Mouse (Mus musculus): ENCODE measurements around the gene Tm9sf3.

Gene Tm9sf3

DNA sequence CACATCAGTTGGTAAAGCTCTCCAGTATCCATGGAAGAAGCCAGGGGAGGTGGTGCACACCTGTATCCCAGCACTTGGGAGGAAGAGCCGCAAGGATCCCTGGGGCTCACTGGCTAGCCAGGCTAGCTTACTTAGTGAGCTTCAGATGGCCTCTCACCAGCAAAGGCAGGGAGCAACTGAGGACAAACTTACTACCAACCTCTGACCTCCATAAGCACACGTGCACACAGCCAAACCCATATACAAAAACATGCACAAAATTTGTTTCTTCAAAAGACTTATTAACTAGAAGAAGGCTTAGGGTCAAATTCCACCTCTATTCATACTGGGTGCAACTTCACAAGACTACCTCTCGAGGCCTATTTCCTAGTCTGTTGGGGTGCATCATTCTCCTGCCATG lies 3.1 kb downstream of the Tm9sf3 start:
- DNase-seq, result peak; percentile 43

DNA sequence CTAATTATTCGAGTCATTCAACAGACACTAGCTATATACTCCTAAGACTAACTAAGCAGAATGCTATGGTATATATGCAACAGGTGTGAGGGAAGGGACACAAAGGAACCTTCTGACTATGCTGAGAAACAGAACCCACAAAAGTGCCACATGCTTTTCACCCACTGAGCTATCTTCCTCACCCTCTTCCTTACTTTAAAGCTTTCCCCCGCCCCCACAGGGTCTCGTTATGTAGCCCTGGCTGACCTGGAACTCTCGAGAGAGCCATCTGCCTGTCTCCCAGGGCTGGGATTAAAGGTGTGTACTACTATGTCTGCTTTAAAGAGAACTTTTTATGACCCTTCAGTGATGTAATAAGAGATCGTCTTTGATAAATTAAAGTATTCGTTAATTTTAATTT lies 4.5 kb downstream of the Tm9sf3 start:
- peak; percentile 64 for DNase-seq

DNA sequence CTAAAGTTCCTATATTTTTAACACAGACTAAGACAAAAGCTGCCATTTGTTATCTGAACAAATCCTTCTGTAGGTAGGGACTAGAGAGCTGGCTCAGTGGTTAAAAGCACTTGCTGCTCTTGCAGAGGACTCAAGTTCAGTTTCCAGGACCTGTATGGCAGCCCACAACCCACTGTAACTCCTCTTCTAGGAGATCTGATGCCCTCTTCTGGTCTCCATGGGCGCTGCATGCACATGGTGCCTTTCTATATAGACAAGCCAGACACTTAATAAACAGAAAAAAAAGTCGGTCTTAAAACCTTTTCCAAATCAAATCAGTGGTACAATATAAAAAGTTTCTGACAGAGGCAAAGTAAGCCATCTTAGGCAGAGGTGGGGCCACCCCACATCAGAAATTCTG lies 5.1 kb downstream of the Tm9sf3 start:
- peak; percentile 77 for DNase-seq

DNA sequence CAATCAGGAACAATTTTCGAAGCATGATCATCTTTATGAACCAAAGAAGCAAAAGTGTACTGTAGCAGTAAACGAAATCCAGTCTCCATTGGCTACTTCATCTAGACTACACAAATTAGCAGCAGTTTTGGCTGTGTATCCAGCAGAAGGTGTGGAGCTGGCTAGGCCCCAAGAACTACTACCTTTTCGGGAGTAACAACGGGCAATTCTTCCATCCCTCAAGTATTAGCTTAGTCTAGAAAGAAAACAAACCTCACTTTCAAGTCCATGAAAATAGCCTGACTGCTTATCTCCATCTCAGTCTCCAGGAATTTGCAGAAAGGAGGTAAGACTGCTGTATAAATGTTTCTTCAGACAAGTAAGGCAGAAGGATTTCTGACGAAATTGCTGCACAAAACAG lies 9.2 kb downstream of the Tm9sf3 start:
- DNase-seq, result peak; percentile 31

DNA sequence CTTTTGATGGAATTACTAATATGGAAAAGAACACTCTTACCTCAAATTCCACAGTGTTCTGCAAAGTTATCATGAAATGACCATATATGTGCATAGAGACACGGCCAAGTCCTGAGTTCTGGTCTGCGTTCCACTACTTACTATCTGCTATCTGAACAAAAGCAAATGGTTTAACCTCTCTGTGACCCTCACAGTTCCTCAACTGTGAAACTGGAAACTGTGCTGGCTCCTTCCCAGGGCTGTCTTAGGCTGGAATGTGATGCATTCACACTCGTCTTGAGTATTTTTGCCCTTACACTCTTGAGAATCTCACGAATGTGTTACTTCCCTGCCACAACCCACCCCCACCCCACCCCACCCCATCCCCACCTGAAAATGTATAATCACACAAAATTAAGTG lies 14.8 kb downstream of the Tm9sf3 start:
- DNase-seq, result no peak

DNA sequence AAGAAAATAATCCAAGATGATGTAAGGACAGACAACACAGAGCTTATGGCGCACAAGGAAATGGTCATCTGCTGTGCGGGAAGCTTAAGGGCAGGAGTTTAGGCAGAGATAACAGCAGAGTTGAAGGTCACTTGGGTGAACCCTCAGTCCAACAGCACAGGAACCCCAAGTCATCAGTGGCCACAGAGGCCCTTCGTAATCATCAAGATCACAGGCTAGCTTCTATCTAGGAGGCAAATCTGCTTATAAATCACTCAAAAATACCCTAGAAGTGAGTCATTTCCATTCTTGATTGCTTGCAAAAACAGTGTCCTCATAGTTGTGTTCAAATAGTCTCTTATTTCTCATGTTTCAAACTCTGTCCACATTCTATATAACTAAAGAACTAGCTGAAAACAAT lies 15.5 kb downstream of the Tm9sf3 start:
- DNase-seq, result no peak

DNA sequence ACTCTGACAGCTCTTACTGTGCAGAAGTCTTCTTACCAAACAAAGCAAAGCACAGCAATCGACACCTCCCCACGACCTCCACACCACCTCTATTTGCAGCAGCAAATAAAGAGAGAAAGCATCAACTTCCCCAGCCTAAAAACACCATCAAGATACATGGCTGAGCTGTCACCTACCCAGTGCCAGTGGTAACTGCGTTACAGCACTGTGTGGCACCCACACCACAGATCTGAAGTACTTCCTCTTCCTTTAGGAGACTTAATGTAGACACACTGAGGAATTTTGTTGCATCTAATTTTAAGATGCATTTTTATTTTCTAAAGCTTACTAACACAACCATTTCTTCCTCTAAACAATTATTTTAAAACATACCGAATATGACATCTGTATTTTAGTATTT lies 17.5 kb downstream of the Tm9sf3 start:
- DNase-seq, result no peak

DNA sequence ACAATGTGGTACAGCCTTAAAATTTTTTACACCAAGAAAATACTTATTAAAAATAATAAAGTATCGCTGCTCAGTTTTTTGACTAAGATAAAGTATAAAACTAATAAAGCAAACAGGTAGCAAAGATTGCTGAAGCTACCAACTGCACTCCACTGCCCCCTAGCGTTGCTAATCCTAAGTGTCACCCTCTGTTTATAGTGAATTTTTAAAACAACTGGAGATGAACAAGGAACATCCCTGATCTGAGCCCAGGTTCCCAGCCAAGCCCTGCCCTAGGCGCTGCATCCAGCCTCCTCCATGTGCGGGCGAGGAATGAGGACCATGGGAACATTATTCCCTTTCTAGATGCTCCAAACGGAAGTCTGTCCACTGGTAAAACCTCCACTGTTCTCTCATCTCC lies 19.2 kb downstream of the Tm9sf3 start:
- no peak for DNase-seq

DNA sequence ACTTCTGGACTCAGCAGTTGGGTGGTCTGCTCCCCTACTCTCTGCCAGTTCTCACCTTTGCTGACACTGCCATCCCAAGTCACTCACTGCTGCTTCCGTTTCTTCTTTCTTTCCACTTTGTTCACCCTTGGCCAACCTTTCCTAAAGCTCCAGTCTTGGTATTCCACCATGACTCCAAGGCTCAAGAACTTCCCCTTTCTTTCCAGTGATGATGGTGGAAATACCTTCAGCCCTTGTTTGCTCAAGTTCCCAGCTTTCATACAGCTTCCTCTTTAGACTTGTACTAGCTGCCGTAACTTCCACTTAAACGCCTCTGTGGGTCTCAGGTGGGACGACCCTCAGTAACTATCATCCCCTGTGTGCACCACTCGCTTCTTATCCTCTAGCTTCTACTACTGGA lies 21.8 kb downstream of the Tm9sf3 start:
- no peak for DNase-seq

DNA sequence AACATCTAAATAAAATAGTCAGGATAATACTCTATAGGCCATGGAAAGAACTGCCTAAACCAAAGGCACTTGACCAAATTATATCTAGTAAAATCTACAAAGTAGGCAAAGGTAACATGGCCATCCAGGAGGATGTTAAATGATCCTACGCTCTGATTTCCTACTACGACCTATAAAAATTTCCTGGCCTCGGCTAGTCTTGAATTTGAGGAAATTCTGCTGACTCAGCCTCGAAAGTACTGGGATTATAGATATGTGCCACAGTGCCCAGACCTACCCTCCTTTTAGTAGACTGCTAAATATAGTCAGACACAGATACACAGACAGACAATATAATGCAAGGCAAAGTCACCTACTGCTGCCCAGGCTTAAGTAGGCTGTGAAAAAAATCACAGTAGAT lies 30.1 kb downstream of the Tm9sf3 start:
- DNase-seq, result no peak

DNA sequence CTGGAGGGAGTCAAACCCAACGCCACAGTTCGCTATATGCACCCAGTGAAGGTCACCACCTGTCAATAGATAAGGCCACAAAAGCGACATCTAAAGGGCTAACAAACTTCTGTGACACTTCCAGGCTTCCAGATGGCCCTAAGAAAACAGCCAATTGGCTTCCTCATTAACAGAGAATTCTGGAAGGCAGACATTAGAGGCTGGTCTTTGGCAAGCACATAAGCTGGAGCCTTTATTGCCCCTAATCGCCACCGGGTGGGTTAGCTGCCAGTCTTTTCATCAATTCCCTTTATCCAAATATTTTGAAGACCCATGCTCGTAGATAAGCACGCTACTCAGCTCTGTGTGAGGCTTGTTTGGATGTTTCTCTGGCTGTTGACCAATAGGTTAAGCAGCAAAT lies 55.5 kb downstream of the Tm9sf3 start:
- peak; percentile 35 for DNase-seq

DNA sequence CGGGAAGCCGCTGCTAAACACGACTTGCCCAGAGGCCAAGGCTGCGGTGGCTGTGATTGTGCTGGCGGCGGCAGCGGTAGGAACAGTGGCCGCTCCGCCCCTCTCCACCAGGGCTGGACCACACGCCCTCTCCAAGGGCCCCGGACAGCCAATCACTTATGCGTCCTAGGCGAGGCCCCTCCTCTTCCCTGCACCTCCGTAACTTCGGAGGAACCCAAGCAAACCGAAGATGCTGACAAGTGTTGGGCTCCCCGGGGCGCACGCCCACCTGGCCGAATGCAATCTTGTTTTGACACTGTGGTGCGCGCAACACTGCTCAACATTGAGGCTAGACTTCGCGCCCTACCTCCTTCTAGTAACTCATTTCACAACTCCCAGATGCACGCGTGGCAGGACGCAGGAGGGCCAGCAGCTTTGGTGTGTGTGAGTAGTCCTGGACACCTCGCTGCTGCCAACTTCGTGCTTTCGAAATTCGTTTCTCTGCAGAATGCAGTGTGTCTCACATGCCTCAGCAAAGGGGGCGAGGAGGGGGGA lies 56.9 kb downstream of the Tm9sf3 start, which contains the start of gene Tll2:
Gene Tll2 (minus strand): TSS at position 25 of the 534 bp plus-strand sequence.
- DNase-seq, result peak; percentile 97

DNA sequence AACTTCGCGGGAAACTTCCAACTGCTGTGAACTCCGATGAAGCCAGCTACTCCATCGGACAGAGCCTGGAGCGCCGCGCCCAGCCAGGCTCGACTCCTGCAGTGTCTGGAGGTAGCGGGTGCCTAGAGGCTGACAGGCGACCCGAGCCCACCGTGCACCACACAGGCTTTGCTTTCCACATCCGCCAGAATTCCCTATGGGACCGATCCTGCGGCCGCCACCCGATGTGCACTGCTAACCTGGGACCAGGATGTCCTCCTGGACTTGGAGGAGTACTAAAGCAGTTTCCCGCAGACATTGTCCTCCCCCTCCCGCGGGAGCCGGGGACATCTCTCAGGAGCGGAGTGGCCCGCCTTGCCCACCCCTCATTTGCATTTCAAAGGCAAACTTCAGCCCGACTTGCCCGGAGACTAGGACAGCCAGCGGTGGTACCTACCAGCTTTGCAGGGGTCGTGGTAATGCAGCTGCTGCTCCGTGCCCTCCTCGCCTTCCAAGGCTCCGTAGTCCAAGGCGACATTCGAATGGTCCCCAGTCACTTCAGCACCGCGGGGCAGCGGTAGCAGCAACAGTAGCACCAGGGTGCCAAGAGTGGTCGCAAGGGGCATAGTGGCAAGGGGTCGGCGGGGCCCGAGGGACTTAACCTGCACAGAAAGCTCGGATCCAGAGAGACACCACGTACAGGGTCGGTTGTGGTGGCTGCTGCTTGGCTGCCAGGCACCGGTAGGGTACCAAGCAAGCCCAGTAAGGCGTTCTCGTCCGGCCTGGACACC lies 57.6 kb downstream of the Tm9sf3 start:
- DNase-seq, result peak; percentile 88

DNA sequence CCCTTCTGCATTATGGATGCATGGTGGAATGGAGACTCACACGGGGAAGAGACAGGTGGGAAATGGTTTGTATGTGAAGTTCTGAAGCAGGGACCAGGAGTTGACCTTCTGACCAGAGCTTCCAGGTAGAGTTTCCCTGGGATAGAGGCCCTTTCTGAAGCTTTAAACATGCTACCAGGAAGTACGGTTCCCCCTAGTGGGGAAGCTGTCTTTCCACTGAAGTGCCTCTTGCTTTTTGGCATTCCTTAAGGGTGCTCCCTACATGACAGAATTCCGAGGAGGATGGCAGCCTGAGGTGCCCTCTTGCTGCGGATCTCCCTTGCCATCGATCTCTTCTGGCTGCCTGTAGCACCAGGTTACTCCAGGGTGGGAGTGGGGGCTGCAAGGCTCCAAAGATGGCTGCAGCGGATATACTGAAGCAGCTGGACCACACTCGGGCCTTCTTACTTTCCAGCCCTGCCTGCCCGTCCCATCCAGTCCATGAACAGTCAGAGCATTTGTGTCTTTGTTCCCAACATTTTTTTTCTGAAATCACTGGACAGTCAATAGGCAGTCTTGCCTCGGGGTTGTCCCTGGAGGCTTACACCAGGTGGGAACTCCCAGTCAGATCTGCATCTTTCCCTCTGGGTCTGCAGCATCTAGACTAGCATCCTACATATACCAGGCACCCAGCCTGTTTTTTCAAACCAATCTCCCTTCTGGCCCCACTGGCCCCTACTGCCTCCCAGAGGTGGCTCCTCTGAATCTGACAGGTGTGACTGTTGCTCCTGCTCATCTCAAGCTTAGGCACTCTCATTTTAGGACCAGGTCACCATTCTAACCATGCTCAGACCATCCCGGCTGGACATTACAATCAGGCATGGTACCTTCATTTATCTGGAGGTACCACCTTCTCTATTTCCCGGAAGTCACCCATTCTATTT lies 59.4 kb downstream of the Tm9sf3 start:
- DNase-seq, result peak; percentile 88

DNA sequence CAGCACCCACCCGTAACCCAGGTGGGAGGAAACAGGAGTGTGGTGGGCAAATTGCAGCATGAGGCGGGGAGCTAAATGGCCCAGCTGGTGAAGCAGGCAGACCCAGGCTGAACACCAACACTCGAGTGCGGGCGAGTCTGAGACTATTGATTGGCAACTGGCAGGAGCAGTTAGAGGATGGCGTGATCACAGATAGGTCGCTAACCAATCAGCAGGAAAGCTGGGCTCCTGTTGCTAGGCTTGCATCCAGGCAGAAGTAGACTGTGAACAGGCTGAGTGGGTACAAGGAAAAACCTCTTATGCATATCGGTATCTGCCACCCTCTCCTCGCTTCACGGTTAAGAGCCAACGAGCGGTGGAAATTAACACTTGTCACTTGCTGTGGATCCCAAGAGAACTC lies 66.2 kb downstream of the Tm9sf3 start:
- DNase-seq, result no peak

DNA sequence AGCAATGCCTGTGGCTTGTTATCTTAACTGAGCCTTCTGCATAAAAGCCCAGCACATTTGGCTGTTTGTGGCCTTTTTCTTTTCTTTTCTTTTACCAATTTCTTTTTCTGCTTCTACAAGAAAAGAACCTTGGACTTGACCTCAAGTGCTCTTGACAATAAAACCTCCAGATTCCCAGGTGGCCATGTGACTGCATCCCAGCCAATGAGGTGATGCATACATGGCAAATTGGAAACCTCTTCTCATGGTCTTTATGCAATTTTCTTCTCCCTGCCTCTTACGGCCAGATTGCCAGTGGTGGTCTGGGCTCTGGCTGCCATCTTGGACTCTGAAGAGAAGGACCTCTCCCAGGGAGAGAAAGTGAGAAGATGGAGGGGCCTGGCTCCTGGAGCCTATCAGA lies 70.4 kb downstream of the Tm9sf3 start:
- no peak for DNase-seq

DNA sequence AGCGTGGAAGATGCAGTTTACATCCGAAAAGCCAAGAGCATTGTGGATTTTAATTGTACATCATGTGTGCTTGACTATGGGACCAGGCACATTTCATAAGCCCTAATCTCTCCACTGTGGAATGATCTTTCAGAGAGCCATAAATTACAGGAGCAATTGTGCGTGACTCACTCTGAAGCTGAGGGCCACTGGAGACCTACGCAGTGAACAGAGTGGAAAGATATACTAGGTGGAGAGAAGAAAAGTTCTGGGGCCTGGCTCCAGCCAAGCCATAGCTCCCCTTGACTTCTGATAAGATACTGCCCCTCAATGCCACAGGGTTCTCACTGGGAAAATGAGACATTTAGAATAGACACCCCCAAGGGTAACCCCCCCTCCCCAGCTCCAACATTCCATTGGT lies 70.8 kb downstream of the Tm9sf3 start:
- DNase-seq, result peak; percentile 90

DNA sequence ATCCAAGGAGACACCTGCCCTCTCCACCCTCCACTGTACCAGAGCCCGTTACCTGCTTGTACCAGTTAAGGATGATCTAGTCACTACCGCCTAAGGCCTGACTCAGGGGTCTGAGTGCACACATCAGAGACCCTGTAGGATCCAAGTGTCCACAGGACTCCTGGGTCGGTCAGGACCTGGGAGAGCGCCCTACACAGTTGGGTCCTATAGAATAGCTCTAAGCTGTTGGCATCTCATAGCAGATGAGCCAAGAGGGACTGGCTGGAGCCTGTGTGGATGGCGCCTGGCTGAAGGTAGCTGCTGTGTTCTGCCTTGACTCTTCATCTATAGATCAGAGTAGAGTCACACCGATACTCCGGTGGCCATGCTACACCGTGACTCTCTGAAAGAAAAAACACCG lies 72.1 kb downstream of the Tm9sf3 start:
- peak; percentile 82 for DNase-seq

DNA sequence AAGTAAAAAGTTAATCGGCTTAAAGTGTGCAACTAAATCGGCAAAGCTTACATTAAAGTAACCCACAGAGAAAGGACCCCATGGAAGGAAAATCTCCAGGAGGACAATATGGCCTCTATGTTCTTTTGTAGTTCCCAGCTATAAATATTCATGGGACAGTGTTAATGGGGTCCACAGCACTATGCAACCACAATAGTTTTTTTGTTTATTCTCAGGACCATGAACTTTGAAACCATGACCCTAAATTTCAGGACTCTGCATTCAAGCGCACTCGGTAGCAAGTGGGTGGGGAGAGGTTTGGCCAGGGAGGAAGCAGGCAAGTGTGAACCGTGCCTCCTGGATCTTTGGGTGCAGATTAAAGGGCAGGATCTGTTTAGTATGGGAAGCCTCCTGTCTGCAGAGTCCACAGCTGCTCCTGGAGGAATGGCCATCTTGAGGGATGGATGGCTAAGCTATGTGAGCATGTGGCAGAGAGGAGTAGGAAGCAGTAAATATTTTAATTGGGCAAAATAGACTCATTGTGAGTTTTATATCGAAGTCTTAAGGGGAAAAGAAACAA lies 72.8 kb downstream of the Tm9sf3 start:
- DNase-seq, result no peak

DNA sequence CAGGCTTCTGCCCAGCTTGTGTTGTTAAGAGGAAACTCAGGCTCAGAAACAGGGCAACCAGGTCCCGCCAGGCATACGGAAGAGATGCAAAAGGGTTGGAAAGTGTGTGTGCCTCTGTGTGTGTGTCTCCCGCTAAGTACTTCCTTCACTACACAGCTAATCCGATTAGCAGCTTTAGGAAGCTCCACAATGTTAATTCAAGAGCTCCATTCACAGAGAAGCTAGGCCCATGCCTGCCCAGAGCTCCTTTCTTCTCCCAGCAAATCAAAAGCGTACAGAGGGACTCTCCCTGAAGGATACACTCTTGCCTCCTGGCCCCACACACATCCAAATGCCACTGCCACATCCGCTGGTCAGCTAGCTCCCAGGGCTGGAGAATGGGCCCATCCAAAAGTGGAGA lies 86.5 kb downstream of the Tm9sf3 start:
- DNase-seq, result no peak

DNA sequence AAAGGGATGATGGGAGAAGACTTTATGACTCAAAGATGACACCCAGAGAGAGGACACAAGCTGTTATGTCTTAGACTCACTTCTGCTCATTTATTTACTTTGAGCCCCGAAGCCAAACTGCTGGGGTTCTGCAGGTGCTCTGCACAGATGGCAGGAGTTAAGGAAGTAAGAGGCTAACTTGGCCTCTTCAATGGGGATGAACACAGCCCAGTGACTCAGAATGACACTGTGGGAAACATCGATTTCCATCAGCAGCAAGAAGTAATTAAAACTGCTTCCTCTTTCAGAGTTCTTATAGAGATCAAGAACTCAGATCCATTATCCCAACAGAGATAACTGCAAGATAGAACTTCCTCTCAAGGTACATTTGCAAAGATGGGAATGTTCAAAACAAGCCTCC lies 86.9 kb downstream of the Tm9sf3 start:
- DNase-seq, result no peak

DNA sequence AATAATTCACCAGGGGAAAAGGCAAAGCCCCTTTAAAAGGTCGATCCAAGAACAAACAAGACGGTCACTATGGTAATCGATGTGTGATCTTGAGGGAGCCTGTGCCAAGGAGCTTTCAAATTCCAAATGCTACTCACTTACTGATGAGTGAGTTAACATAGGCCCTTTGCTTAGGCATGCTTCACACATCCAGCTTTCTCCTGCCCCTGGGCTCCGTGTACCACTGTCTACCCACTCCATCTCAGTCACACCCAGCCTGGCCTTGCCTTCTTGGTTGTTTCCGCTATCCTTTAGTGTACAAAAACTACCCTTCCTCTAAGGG lies 97.9 kb downstream of the Tm9sf3 start:
- no peak for DNase-seq

DNA sequence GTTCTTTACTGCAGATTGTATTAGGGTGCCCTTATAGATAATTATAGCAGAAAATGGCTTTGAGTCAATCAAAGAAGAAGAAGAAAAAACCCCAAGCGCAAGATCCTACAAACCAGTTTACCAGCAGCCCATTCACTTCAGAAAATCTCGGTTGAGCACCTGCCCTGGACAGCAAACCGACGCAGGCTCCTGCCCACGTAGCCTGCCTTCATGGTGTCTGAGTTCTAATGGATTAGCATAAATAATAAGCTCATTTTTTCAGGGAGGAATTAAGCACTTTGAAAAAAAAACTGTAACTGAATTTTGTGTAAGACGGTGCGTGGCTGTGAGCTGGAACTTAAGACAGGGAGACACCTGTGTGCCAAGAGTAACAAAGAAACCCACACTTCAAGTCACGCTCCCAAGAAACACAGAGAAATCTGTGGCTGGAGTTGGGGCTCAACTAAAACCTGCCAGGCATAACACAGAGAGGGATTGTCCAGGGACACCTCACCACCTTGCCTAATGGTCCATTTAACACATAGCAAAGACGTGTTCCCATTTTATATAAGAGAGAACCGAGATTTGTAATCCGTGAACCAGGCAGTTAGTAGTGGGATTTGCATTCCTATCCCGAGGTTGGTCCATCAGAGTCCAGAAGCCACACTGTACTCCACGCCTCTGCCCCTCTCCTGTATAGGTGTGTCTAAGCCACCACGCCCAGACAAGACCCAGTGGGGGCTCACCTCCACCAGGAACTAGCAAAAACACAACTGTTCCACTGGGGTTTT lies 98.5 kb downstream of the Tm9sf3 start:
- peak; percentile 65 for DNase-seq
